Mouse (Mus musculus) E14TG2a.4 (cell line): ENCODE measurements around the gene Cmtr1.

Source experiments
- CTCF ChIP-seq: conservative IDR thresholded peaks from 2 replicates; pipeline ENCODE4 v1.5.1; 2014; ENCODE audit warnings: low read length
- NANOG ChIP-seq: IDR thresholded peaks from 2 replicates; pipeline ENCODE4 v1.6.1; 2014; ENCODE audit warnings: borderline replicate concordance, low read length, mixed read lengths
- POU5F1 ChIP-seq: IDR thresholded peaks from 2 replicates; pipeline ENCODE4 v1.6.1; 2014; ENCODE audit warnings: low read length, borderline replicate concordance

- TF ChIP-seq CTCF (no peak), POU5F1 (no peak), NANOG (no peak)
Measured at GRCm38 (mm10) chr17:29619231-29619630, 41.2 kb upstream of the Cmtr1 start.
